Mouse (Mus musculus) liver, embryonic 16.5 days (tissue): ENCODE data around the gene Pnmt. TPM values are rescaled to one million over a fixed set of nuclear protein-coding genes. Genes with fewer than 3 reads are reported as not detected.

Source experiments
- ATAC-seq: fragments of 200-750 bp; cut with Nextera tagmentation; 2 replicates; pipeline ENCODE4 v1.8.0; 2017; ENCODE audit warnings: low read depth, mild to moderate bottlenecking, moderate number of reproducible peaks, moderate library complexity
- H3K27ac ChIP-seq: fragments of 300-500 bp; sonication (generic); 2 replicates; pipeline ENCODE4 v1.5.1; 2014; ENCODE audit warnings: mild to moderate bottlenecking, low read length
- H3K27me3 ChIP-seq: fragments of 300-500 bp; sonication (generic); 2 replicates; pipeline ENCODE4 v1.6.1; 2014; ENCODE audit warnings: low read depth, low read length, mixed read lengths; ENCODE audit not compliant: control insufficient read depth, insufficient read depth
- H3K36me3 ChIP-seq: fragments of 300-500 bp; sonication (generic); 2 replicates; pipeline ENCODE4 v1.6.1; 2014; ENCODE audit warnings: mild to moderate bottlenecking; ENCODE audit not compliant: control insufficient read depth, insufficient read depth
- H3K4me1 ChIP-seq: fragments of 300-500 bp; sonication (generic); 2 replicates; pipeline ENCODE4 v1.6.1; 2014; ENCODE audit warnings: low read depth, low read length, mixed read lengths; ENCODE audit not compliant: control insufficient read depth
- H3K4me2 ChIP-seq: fragments of 300-500 bp; sonication (generic); 2 replicates; pipeline ENCODE4 v1.6.1; 2014; ENCODE audit warnings: low read depth, low read length, mixed read lengths
- H3K4me3 ChIP-seq: fragments of 300-500 bp; sonication (generic); 2 replicates; pipeline ENCODE4 v1.5.1; 2014; ENCODE audit warnings: low read depth, mild to moderate bottlenecking, low read length
- H3K9ac ChIP-seq: fragments of 300-500 bp; sonication (generic); 2 replicates; pipeline ENCODE4 v1.6.1; 2014; ENCODE audit warnings: low read depth, low read length
- H3K9me3 ChIP-seq: fragments of 300-500 bp; sonication (generic); replicated peaks from 2 replicates; pipeline ENCODE4 v1.6.1; 2016; ENCODE audit warnings: low read length; ENCODE audit not compliant: control insufficient read depth
- WGBS: fragments of 180-500 bp; shearing (Covaris S2); extraction: QIAGEN DNeasy Blood & Tissue Kit; methylation state at CpG from one replicate; pipeline ENCODE4 v1.1.7; 2014; ENCODE audit not compliant: insufficient replicate concordance; 5-methylcytosine and 5-hydroxymethylcytosine counted together
- polyA plus RNA-seq: library from polyadenylated mRNA; unstranded; fragments of >200 nt; fragmentation: Nextera tagmentation; extraction: Ambion mirVana; gene quantifications from 2 replicates; pipeline ENCODE4 v1.2.1, GENCODE M21; 2015

Pnmt gene
- polyA plus RNA-seq, 1 experiment from 2014 or later, result 0.12 TPM

DNA sequence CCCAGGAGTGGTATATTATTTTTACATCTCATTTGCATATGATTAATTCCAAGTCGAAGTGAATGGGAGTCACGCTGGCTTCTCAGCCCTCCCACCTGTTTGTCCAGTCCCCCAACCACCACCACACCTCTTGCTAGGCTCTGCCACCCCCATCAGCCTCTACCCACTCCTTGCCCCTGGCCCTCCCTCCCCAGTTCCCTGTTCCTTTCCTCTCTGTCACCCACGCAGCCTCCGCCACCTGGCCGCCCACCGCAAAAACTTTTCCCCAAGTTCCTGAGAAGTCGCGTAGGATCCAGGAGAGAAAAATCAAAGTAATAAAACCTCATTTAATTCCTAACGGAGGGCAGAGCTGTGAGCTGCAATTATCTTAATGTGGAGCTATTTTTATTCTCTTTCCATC, 40.1 kb upstream of the Pnmt start:
- H3K9me3 ChIP-seq, result no peaks in the 10 kb centered on the region
- no peak overlapping the region for H3K4me2 ChIP-seq
- no peak overlapping the region for H3K4me3 ChIP-seq
- H3K27me3 ChIP-seq, result peaks cover 79% of the 10 kb centered on the region
- WGBS, result 12% methylated on average over 9 of the region's 9 CpGs
- H3K9ac ChIP-seq, result no peak overlapping the region
- H3K36me3 ChIP-seq, result no peaks in the 10 kb centered on the region
- H3K27ac ChIP-seq, result no peak overlapping the region
- no peak for ATAC-seq
- peaks cover 4% of the 10 kb centered on the region for H3K4me1 ChIP-seq

DNA sequence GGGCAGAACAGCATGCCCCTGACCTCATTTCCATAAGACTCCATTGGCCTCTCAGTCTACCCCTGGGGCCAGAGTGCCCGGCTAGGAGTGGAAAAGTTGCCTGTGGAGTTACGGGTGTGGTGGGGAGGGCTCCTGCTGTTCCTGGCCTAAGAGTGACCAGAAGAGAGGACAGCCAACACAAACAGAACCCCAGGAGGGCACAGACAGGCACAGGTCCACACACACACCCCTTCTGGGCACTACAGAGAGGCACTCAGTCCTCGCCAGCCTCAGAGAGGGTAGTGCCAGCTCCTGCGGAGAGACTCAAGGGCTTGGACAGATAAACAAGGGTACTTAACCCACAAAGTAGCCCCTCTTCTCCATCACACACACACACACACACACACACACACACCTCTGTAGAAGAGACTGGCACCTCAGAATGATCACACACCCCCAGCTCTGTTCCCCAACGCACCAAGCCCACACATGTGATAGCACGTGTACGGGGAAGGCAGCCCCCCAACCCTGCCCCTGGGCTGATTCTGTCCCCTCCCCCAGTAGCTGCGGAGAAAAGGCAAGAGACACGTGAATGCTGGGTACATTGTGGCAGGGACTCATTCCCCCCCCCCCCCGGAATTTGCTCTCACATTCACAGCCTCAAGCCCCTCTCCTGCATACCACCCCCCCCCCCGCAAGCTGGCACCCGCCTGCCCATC, 38.7 kb upstream of the Pnmt start:
- Histone ChIP-seq H3K4me2 (no peak overlapping the region), H3K9me3 (no peaks in the 10 kb centered on the region), H3K4me3 (no peak overlapping the region), H3K4me1 (peaks cover 4% of the 10 kb centered on the region), H3K36me3 (no peaks in the 10 kb centered on the region), H3K9ac (no peak overlapping the region), H3K27me3 (peaks cover 75% of the 10 kb centered on the region), H3K27ac (no peak overlapping the region)
- 19% methylated on average over 8 of the region's 12 CpGs for WGBS
- ATAC-seq, result no peak

DNA sequence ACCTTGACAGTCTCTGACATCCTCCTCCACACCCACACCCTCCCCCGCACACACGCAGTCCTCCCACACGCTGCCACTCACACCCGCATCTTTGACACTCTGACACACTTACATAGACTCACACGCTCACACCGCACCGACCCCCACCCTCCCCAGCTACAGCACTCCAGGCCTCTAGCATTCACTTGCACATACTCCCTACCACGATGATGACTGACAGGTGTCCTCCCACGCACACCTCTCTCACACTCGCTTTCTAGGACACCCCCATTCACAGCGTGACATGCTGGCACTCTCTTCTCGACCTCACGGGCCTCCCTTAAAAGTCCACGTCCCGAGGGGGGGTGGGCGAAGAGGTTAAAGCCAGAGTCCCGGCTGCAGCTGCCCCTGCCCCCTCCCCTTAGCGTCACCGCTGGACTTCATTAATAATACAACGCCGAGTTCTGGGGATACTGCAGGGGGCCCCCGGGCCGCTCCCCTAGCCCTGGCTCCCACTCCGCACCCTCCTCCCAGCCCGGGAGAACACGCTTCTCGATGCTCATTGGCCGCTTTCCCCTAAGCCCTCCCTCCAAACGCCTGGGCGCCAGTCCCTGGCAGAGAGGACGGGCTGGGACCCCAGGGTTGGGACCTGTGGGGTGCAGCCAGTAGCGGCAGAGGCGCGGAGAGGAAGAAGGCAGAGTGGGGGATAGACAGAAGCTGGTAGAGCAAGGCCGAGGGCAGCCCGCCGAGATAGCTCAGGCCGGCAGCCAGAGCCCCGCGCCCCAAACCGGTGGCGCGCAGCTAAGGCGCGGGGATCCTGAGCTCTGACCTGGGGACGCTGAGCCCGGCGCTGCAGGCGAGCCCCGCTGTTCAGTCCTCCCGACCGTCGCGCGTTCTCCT, 37.9 kb upstream of the Pnmt start, which contains the start of gene Ppp1r1b:
Gene Ppp1r1b, plus strand, starts transcription at position 322 of the 879 bp plus-strand sequence.
- 0 out of 2 replicates have a peak, but pooled peaks have one; percentile 9 for ATAC-seq
- Histone ChIP-seq H3K4me1 (no peaks in the 10 kb centered on the region; the same call in none of the 2 replicates), H3K4me3 (peak within 1 kb of the TSS; percentile 37), H3K9me3 (no peaks in the 10 kb centered on the region), H3K27me3 (peaks cover 70% of the 10 kb centered on the region), H3K36me3 (no peaks in the 10 kb centered on the region), H3K9ac (no peak within 1 kb of the TSS), H3K4me2 (peak within 1 kb of the TSS; percentile 53), H3K27ac (no peak within 1 kb of the TSS)
- 1% methylated on average over 55 of the region's 55 CpGs for WGBS

DNA sequence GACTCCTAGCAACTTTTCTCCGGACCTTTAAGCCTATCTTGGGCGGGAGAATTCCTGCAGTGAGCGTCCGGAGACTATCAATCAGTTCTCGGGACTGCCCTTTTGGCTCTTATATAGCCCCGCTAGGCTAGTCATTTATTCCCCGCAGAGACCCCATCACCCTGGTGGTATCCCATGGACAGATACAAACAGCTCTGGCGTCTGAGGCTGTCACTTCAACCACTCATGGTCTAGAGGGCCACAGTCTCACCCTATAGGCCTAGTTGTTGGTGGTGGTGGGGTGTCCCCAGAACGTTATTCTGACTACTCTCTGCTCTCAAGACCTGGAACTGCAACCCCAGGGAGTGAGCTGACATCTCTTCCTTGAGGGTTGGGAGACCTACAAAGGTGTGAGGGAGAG, 36.9 kb upstream of the Pnmt start:
- H3K27me3 ChIP-seq, result peaks cover 71% of the 10 kb centered on the region
- H3K9me3 ChIP-seq, result no peaks in the 10 kb centered on the region
- WGBS, result 9% methylated on average over 9 of the region's 9 CpGs
- H3K4me1 ChIP-seq, result no peaks in the 10 kb centered on the region; the same call in none of the 2 replicates
- H3K4me3 ChIP-seq, result no peak overlapping the region
- no peak for ATAC-seq
- no peaks in the 10 kb centered on the region for H3K36me3 ChIP-seq
- no peak overlapping the region for H3K27ac ChIP-seq
- H3K4me2 ChIP-seq, result no peak overlapping the region
- no peak overlapping the region for H3K9ac ChIP-seq

DNA sequence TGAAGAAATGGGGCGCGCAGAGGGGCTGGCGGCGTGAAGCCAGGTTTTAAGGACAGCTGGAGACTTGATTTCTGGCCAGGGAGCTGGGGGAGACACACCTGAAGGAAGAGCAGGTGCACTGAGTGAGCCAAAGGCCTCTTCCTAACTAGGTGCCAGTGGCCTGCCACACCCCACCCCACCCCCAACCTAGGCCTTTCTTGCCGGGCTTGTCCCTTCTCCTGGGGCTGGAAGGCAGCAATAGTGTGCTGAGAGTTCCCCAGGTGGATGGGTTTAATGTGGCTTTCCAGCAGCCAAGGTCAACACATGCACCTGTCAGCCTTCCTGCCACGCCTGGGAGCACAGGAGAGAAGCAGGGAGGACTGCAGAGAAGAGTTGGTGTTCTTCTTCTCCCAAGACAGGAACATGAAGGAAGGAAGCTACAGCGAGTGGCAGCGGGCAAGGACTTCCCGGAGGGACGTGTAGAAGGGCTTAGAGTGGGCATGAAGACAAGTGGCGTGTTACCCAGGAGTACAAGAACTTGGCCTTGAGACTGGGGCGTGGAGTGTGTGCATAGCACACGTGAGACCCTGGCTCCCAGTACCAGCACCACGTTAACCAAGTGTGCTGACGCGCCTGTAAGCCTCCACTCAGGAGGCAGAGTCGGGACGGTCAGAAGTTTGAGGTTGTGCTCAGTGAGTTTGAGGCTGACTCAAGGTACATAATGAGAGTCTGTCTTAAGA, 33.8 kb upstream of the Pnmt start:
- ATAC-seq, result no peak
- 61% methylated on average over 18 of the region's 18 CpGs for WGBS
- Histone ChIP-seq H3K36me3 (no peaks in the 10 kb centered on the region), H3K27me3 (peaks cover 50% of the 10 kb centered on the region), H3K4me1 (peaks cover 13% of the 10 kb centered on the region), H3K4me3 (no peak overlapping the region), H3K4me2 (no peak overlapping the region), H3K27ac (no peak overlapping the region), H3K9ac (no peak overlapping the region), H3K9me3 (no peaks in the 10 kb centered on the region)

DNA sequence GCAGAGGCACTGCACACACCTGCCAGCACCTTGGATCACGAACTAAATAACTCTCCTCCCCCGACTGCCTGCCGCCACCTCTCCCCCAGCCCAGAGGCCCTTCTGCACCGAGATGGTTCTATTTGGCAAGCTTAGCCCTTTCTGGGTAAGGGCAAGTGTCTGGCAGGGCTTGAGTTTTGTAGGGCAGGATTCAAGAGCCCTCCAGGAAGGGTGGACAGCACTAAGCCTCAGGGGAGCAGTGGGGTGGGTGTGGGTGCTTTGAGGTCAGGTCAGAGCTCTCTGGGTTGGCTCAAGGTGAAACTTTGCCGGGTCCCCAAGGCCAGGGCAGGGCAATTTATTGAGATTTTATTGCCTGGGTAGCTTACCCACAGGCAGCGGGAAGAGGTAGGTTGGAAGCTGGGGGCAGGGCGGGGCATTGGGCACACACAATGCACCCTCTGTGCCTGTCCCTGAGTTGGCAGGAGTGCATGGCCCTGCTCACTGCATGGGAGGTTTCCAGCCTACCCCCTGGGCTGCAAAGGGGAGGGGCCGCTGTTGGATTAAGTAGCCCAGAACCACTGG, 32.5 kb upstream of the Pnmt start:
- H3K27ac ChIP-seq, result no peak overlapping the region
- WGBS, result 43% methylated on average over 8 of the region's 8 CpGs
- no peak overlapping the region for H3K9ac ChIP-seq
- H3K27me3 ChIP-seq, result peaks cover 37% of the 10 kb centered on the region
- no peak overlapping the region for H3K4me3 ChIP-seq
- H3K4me2 ChIP-seq, result no peak overlapping the region
- H3K4me1 ChIP-seq, result peaks cover 18% of the 10 kb centered on the region
- ATAC-seq, result no peak
- H3K9me3 ChIP-seq, result no peaks in the 10 kb centered on the region
- no peaks in the 10 kb centered on the region for H3K36me3 ChIP-seq

DNA sequence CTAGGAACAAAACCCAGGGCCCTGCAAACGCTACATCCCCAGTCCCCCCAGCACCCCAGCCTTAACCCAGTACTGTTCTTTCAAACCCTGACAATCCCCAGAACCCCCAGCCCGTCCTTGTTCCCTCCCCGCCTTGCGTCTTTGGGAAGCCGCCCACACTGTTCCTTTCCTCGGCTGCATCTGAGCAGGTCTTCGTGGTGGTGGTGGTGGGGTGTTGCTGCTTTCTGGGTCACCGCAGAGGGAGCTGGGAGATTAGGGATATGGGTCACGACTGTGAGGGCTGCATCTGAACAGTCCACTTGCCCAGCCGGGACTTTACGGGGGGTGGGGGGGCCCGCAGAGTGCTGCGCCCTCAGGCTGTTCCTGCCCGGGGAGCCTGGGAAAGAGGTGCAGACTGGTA, 31.8 kb upstream of the Pnmt start:
- no peak overlapping the region for H3K4me3 ChIP-seq
- H3K27me3 ChIP-seq, result peaks cover 30% of the 10 kb centered on the region
- WGBS, result 61% methylated on average over 14 of the region's 14 CpGs
- no peak overlapping the region for H3K4me2 ChIP-seq
- no peak overlapping the region for H3K27ac ChIP-seq
- H3K9me3 ChIP-seq, result no peaks in the 10 kb centered on the region
- no peak for ATAC-seq
- H3K9ac ChIP-seq, result no peak overlapping the region
- H3K4me1 ChIP-seq, result peaks cover 25% of the 10 kb centered on the region
- no peaks in the 10 kb centered on the region for H3K36me3 ChIP-seq

DNA sequence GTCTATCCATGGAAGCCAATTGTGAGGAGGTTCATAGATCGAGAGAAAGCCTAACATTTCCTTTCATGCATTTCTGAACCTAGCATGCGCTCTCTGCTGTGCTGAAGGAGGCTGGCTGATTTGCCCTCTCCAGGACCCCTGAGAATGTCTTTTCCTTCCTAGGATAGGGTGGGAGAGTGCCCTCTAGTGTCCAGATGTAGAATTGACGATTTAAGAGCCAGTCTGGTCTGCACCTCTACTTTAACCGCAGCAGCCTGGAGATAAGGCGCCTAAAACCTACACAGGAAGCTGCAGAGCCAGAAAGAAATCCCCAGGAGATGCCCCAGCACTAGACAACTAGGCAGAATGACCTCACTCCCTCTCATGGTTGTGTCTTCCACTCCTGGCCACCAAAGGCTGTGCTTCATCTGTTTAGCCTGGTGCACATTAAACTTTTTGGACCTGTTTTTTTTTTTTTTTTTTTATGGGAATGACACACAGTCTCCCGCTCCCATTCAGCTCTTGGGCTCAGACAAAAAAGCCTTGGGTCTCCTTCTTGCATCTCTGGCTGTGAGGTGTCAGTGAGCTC, 30.4 kb upstream of the Pnmt start:
- H3K36me3 ChIP-seq, result no peaks in the 10 kb centered on the region
- H3K27me3 ChIP-seq, result peaks cover 17% of the 10 kb centered on the region
- H3K4me2 ChIP-seq, result no peak overlapping the region
- no peak overlapping the region for H3K4me3 ChIP-seq
- H3K27ac ChIP-seq, result no peak overlapping the region
- H3K4me1 ChIP-seq, result peaks cover 31% of the 10 kb centered on the region
- no peak overlapping the region for H3K9ac ChIP-seq
- H3K9me3 ChIP-seq, result no peaks in the 10 kb centered on the region
- ATAC-seq, result no peak
- WGBS, result 4% methylated on average over 6 of the region's 6 CpGs
